Mouse (Mus musculus) kidney, embryonic 14.5 days (tissue): ENCODE results near the gene Dpt. TPM values are rescaled to one million over a fixed set of nuclear protein-coding genes. Genes with fewer than 3 reads are reported as not detected.
A peak's percentile ranks its signal among the peaks of the same experiment; 100 is the strongest.

Experiments
- ATAC-seq: fragments of 200-750 bp; cut with Nextera tagmentation; 2 replicates; pipeline ENCODE4 v1.8.0; 2017; ENCODE audit warnings: moderate number of reproducible peaks, mild to moderate bottlenecking, moderate TSS enrichment, moderate library complexity; ENCODE audit not compliant: low FRiP score, low TSS enrichment
- H3K27ac ChIP-seq: fragments of 300-500 bp; sonication (generic); 2 replicates; pipeline ENCODE4 v1.5.1; 2014; ENCODE audit warnings: low read depth, mild to moderate bottlenecking, low read length, moderate library complexity, mixed read lengths
- H3K27me3 ChIP-seq: fragments of 300-500 bp; sonication (generic); 2 replicates; pipeline ENCODE4 v1.6.1; 2014; ENCODE audit warnings: mild to moderate bottlenecking, low read length; ENCODE audit not compliant: control insufficient read depth, insufficient read depth
- H3K36me3 ChIP-seq: fragments of 300-500 bp; sonication (generic); 2 replicates; pipeline ENCODE4 v1.6.1; 2014; ENCODE audit warnings: low read length, mixed read lengths; ENCODE audit not compliant: control insufficient read depth, insufficient read depth
- H3K4me1 ChIP-seq: fragments of 300-500 bp; sonication (generic); 2 replicates; pipeline ENCODE4 v1.6.1; 2014; ENCODE audit warnings: low read length, mixed read lengths; ENCODE audit not compliant: control insufficient read depth, insufficient read depth
- H3K4me2 ChIP-seq: fragments of 300-500 bp; sonication (generic); replicated peaks from 2 replicates; pipeline ENCODE4 v1.6.1; 2014; ENCODE audit warnings: low read depth, mild to moderate bottlenecking, low read length
- H3K4me3 ChIP-seq: fragments of 300-500 bp; sonication (generic); 2 replicates; pipeline ENCODE4 v1.5.1; 2014; ENCODE audit warnings: mild to moderate bottlenecking, low read length
- H3K9ac ChIP-seq: fragments of 300-500 bp; sonication (generic); 2 replicates; pipeline ENCODE4 v1.6.1; 2014; ENCODE audit warnings: low read depth, mild to moderate bottlenecking, low read length, moderate library complexity
- H3K9me3 ChIP-seq: fragments of 300-500 bp; sonication (generic); 2 replicates; pipeline ENCODE4 v1.6.1; 2016; ENCODE audit warnings: low read length; ENCODE audit not compliant: control insufficient read depth
- WGBS: fragments of 180-500 bp; shearing (Covaris S2); extraction: QIAGEN DNeasy Blood & Tissue Kit; methylation state at CpG from one replicate; pipeline ENCODE4 v1.1.7; 2014; 5-methylcytosine and 5-hydroxymethylcytosine counted together
- polyA plus RNA-seq: library from polyadenylated mRNA; unstranded; fragments of >200 nt; fragmentation: Nextera tagmentation; extraction: Ambion mirVana; gene quantifications from 2 replicates; pipeline ENCODE4 v1.2.1, GENCODE M21; 2014

Dpt gene
- polyA plus RNA-seq, 1 experiment from 2014 or later, result not detected

DNA sequence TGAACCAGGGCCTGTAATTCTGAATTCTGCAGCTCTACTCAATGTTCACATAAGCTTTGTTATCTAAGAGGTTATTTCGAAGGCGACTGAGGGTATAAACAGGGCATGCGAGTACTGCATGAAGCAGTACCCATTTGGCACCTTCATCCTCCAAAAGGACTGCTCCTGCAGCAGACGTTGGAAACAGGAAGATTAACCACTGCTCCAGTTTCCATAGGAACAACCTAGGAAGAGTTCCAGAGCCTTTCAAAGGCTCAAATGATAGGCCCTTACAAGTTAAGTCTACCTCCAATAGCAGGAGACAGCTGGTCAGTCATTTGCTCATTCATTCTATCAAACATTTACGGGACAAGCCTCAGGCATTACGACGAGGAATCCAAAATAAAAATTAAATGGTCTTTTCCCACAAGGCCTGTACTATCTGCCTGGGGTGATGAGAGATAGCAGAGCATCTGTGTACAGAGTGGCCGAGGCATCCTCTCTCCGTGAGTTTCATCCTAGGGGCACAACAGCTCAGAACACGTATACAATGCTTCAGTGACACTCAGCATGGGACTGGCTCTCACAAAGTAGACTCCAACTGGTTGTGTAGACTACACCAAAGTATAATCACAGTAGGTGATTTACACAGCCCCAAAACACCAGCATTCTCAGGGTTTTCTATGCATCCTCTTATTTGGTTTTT is 8.4 kb downstream of the Dpt start:
- no peaks in the 10 kb centered on the region for H3K36me3 ChIP-seq
- H3K9me3 ChIP-seq, result no peaks in the 10 kb centered on the region
- ATAC-seq, result 0 out of 2 replicates have a peak, but pooled peaks have one; percentile 18
- no peak overlapping the region for H3K27ac ChIP-seq
- no peaks in the 10 kb centered on the region for H3K27me3 ChIP-seq
- H3K4me2 ChIP-seq, result no peak overlapping the region
- H3K4me1 ChIP-seq, result no peaks in the 10 kb centered on the region
- 78% methylated on average over 10 of the region's 10 CpGs for WGBS
- H3K9ac ChIP-seq, result no peak overlapping the region
- H3K4me3 ChIP-seq, result no peak overlapping the region

- no peak overlapping the region for H3K4me2 ChIP-seq
- no peak overlapping the region for H3K4me3 ChIP-seq
- H3K36me3 ChIP-seq, result no peaks in the 10 kb centered on the region
- no peak overlapping the region for H3K9ac ChIP-seq
- WGBS, result 80% methylated on average over 2 of the region's 2 CpGs
- no peaks in the 10 kb centered on the region for H3K27me3 ChIP-seq
- no peaks in the 10 kb centered on the region for H3K9me3 ChIP-seq
- H3K4me1 ChIP-seq, result no peaks in the 10 kb centered on the region
- ATAC-seq, result no peak
- H3K27ac ChIP-seq, result no peak overlapping the region
Observed at GRCm38 (mm10) chr1:164809371-164809770, 12.9 kb downstream of the Dpt start.

- no peak overlapping the region for H3K4me3 ChIP-seq
- H3K9ac ChIP-seq, result no peak overlapping the region
- ATAC-seq, result no peak
- WGBS, result 94% methylated on average over 3 of the region's 3 CpGs
- H3K27ac ChIP-seq, result no peak overlapping the region
- no peaks in the 10 kb centered on the region for H3K4me1 ChIP-seq
- no peaks in the 10 kb centered on the region for H3K9me3 ChIP-seq
- no peaks in the 10 kb centered on the region for H3K36me3 ChIP-seq
- no peaks in the 10 kb centered on the region for H3K27me3 ChIP-seq
- H3K4me2 ChIP-seq, result no peak overlapping the region
Observed at GRCm38 (mm10) chr1:164811296-164811695, 14.9 kb downstream of the Dpt start.

DNA sequence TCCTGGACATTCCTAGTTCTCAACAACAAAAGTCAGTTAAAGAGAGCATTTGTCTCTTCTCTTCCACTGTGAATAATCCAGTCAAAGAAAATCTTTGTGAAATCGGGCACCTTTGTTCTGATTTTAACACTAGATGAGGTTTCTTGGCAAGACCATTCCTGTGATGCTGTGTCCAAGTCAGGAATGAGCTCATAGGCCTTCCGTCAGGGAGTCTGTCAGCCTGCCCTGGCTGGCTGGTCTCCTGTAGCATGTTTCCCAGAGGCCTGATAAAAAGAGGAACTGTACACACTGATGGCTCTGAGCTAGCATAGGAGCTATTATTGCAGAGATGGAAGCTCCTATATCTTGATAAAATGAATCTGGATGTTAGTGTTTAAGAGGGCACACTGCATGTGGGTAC is 17.8 kb downstream of the Dpt start:
- Histone ChIP-seq H3K4me2 (no peak overlapping the region), H3K27me3 (no peaks in the 10 kb centered on the region), H3K4me1 (no peaks in the 10 kb centered on the region), H3K4me3 (no peak overlapping the region), H3K9ac (no peak overlapping the region), H3K27ac (no peak overlapping the region), H3K36me3 (no peaks in the 10 kb centered on the region), H3K9me3 (no peaks in the 10 kb centered on the region)
- WGBS, result 80% methylated on average over 2 of the region's 2 CpGs
- ATAC-seq, result no peak

DNA sequence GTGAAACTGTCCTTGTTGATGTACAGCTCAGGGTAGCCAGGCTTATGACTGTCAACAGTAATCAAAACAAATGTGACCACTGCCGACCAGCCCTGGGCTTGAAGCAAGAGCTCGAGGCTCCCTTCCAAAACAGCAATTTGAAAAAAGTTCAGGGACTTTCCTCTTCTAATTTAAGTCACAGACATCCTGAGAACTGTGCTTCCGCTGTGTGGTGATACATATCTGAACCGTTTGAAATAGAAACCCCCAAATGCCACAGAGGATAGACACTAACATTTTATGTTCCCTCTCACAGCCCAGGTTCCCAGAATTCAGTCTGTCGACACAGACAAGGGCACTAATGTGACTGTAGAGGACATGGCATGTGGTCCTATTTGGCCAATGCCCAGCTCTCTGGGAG is 18.9 kb downstream of the Dpt start:
- ATAC-seq, result no peak
- 67% methylated on average over 5 of the region's 5 CpGs for WGBS
- no peak overlapping the region for H3K4me3 ChIP-seq
- H3K9me3 ChIP-seq, result no peaks in the 10 kb centered on the region
- H3K27me3 ChIP-seq, result no peaks in the 10 kb centered on the region
- H3K36me3 ChIP-seq, result no peaks in the 10 kb centered on the region
- H3K9ac ChIP-seq, result no peak overlapping the region
- H3K27ac ChIP-seq, result no peak overlapping the region
- no peaks in the 10 kb centered on the region for H3K4me1 ChIP-seq
- H3K4me2 ChIP-seq, result no peak overlapping the region

GRCm38 (mm10) chr1:164817331-164817730 is 20.9 kb downstream of the Dpt start:
- Histone ChIP-seq H3K27me3 (no peaks in the 10 kb centered on the region), H3K4me1 (no peaks in the 10 kb centered on the region), H3K4me3 (no peak overlapping the region), H3K9me3 (no peaks in the 10 kb centered on the region), H3K9ac (no peak overlapping the region), H3K36me3 (no peaks in the 10 kb centered on the region), H3K27ac (no peak overlapping the region), H3K4me2 (no peak overlapping the region)
- 55% methylated on average over 3 of the region's 3 CpGs for WGBS
- no peak for ATAC-seq

- WGBS, result 95% methylated on average over 1 of the region's 1 CpGs
- no peak for ATAC-seq
Observed at GRCm38 (mm10) chr1:164821307-164821706, 24.9 kb downstream of the Dpt start.

GRCm38 (mm10) chr1:164821821-164822220 is 25.4 kb downstream of the Dpt start:
- H3K4me3 ChIP-seq, result no peak overlapping the region
- no peaks in the 10 kb centered on the region for H3K36me3 ChIP-seq
- ATAC-seq, result no peak
- H3K27me3 ChIP-seq, result no peaks in the 10 kb centered on the region
- no peak overlapping the region for H3K4me2 ChIP-seq
- no peak overlapping the region for H3K9ac ChIP-seq
- H3K4me1 ChIP-seq, result no peaks in the 10 kb centered on the region
- 66% methylated on average over 3 of the region's 3 CpGs for WGBS
- no peak overlapping the region for H3K27ac ChIP-seq
- no peaks in the 10 kb centered on the region for H3K9me3 ChIP-seq

More at GRCm38 (mm10) chr1:164821307-164821706, 24.9 kb downstream of the Dpt start:
- H3K4me1 ChIP-seq, result no peaks in the 10 kb centered on the region
- no peak overlapping the region for H3K4me2 ChIP-seq
- H3K27me3 ChIP-seq, result no peaks in the 10 kb centered on the region
- H3K27ac ChIP-seq, result no peak overlapping the region
- H3K9me3 ChIP-seq, result no peaks in the 10 kb centered on the region
- H3K9ac ChIP-seq, result no peak overlapping the region
- H3K4me3 ChIP-seq, result no peak overlapping the region
- no peaks in the 10 kb centered on the region for H3K36me3 ChIP-seq

- 85% methylated on average over 4 of the region's 4 CpGs for WGBS
- Histone ChIP-seq H3K9ac (no peak overlapping the region), H3K4me1 (no peaks in the 10 kb centered on the region), H3K27ac (no peak overlapping the region), H3K4me3 (no peak overlapping the region), H3K4me2 (no peak overlapping the region), H3K27me3 (no peaks in the 10 kb centered on the region), H3K36me3 (no peaks in the 10 kb centered on the region), H3K9me3 (no peaks in the 10 kb centered on the region)
- ATAC-seq, result no peak
Observed at GRCm38 (mm10) chr1:164822268-164822667, 25.8 kb downstream of the Dpt start.
